Comparison of ENCODE assay signal across 24 mouse cellular contexts in genomic region chr1:132817366-132817765, GRCm38 (mm10).
DNase-seq lines count a peak whose midpoint lies in the region; ATAC-seq and TF ChIP-seq lines count a peak whose summit lies in the region.
"Had no signal": no experiment of that assay in that cellular context is flagged by ENCODE, and none has a peak within 500 bp of the region (broad histone marks: within the 10 kb centered on the region; RNA-seq: fewer than 3 reads in every experiment).

No protein-coding gene starts in this region.

- no peak overlapping the region for H3K9ac ChIP-seq in forebrain, postnatal 0 days
- H3K9ac ChIP-seq in forebrain, embryonic 12.5 days = no peak overlapping the region
- H3K9ac ChIP-seq in midbrain, embryonic 16.5 days (ENCODE audit: low read depth, low read length) = no peak overlapping the region
- no peak overlapping the region for H3K9ac ChIP-seq in midbrain, postnatal 0 days (replicated peaks; ENCODE audit: low read length, poor library complexity, severe bottlenecking)
- H3K9ac ChIP-seq: embryonic facial prominence, embryonic 13.5 days; heart, embryonic 13.5 days; hindbrain, embryonic 12.5 days had no signal

- ATAC-seq in forebrain, postnatal 0 days = peak; percentile 26; the same call in 1 of the 2 replicates
- ATAC-seq in forebrain, embryonic 12.5 days (ENCODE audit: low FRiP score) = no peak
- ATAC-seq in midbrain, embryonic 16.5 days = no peak
- no peak for ATAC-seq in midbrain, postnatal 0 days (ENCODE audit: low FRiP score)
- ATAC-seq: CD4-positive, CD25-positive, alpha-beta regulatory T cell, adult 4 months; hindbrain, embryonic 16.5 days; inflammation-experienced regulatory T-cells, adult 6 months; intestine, postnatal 0 days had no signal

- peak overlapping the region; percentile 71 for H3K27ac ChIP-seq in forebrain, postnatal 0 days (ENCODE audit: low read depth, low read length)
- H3K27ac ChIP-seq in forebrain, embryonic 12.5 days = no peak overlapping the region
- peak overlapping the region; percentile 60; the same call in 1 of the 2 replicates for H3K27ac ChIP-seq in left cerebral cortex, adult 2 months
- H3K27ac ChIP-seq in midbrain, embryonic 16.5 days (ENCODE audit: low read length) = no peak overlapping the region
- H3K27ac ChIP-seq in midbrain, postnatal 0 days (ENCODE audit: low read depth, low read length) = no peak overlapping the region
- H3K27ac ChIP-seq: embryonic facial prominence, embryonic 13.5 days; gastrocnemius, adult 2 months; heart, embryonic 13.5 days; hindbrain, embryonic 12.5 days had no signal

- no peak for TF ChIP-seq CTCF in forebrain, postnatal 0 days (IDR thresholded peaks at IDR 0.05; ENCODE audit: low read depth)
- TF ChIP-seq CTCF in left cerebral cortex, adult 2 months (IDR thresholded peaks at IDR 0.05) = no peak
- TF ChIP-seq CTCF in midbrain, postnatal 0 days (IDR thresholded peaks at IDR 0.05) = no peak

- intact Hi-C loops in left cerebral cortex, adult 2 months (cut with DNase I) = no loop called here

- peak; percentile 14 for DNase-seq in adrenal gland, adult 2 months
- no peak for DNase-seq in adrenal gland, postnatal 10 days
- DNase-seq in forebrain, postnatal 0 days = peak; percentile 44
- DNase-seq in left cerebral cortex, adult 2 months (ENCODE audit: extremely low spot score in 1 of 2, low spot score in 2 of 2) = no peak
- DNase-seq in left cerebral cortex, adult 8-10 months (ENCODE audit: low spot score in 2 of 2) = no peak
- DNase-seq in midbrain, postnatal 0 days (ENCODE audit: low spot score) = no peak
- DNase-seq: adrenal gland, postnatal 25 days; B cell, adult 2 months; cerebellum, adult 11 months; cerebellum, adult 9-10 months; cerebellum, postnatal 25 days; gastrocnemius, adult 2 months; gastrocnemius, postnatal 25 days; heart, postnatal 36 days had no signal

- peaks cover 21% of the 10 kb centered on the region; the same call in 1 of the 2 replicates for H3K4me1 ChIP-seq in forebrain, postnatal 0 days (ENCODE audit: insufficient read depth)
- H3K4me1 ChIP-seq in forebrain, embryonic 12.5 days = peaks cover 8% of the 10 kb centered on the region; the same call in 1 of the 2 replicates
- no peaks in the 10 kb centered on the region; the same call in 1 of the 2 replicates for H3K4me1 ChIP-seq in midbrain, embryonic 16.5 days (ENCODE audit: control insufficient read depth, insufficient read depth, low read length)
- no peaks in the 10 kb centered on the region; the same call in 1 of the 2 replicates for H3K4me1 ChIP-seq in midbrain, postnatal 0 days (ENCODE audit: insufficient read depth, low read length)
- H3K4me1 ChIP-seq: heart, embryonic 13.5 days had no signal

- H3K4me3 ChIP-seq in forebrain, postnatal 0 days (ENCODE audit: low read depth, low read length) = no peak overlapping the region
- no peak overlapping the region for H3K4me3 ChIP-seq in forebrain, embryonic 12.5 days (replicated peaks)
- no peak overlapping the region for H3K4me3 ChIP-seq in left cerebral cortex, adult 2 months
- no peak overlapping the region for H3K4me3 ChIP-seq in midbrain, embryonic 16.5 days (ENCODE audit: low read depth, low read length)
- no peak overlapping the region for H3K4me3 ChIP-seq in midbrain, postnatal 0 days (ENCODE audit: low read depth, low read length)
- H3K4me3 ChIP-seq: embryonic facial prominence, embryonic 13.5 days; gastrocnemius, adult 2 months; heart, embryonic 13.5 days; hindbrain, embryonic 12.5 days had no signal

- no peaks in the 10 kb centered on the region for H3K27me3 ChIP-seq in forebrain, postnatal 0 days (ENCODE audit: insufficient read depth, low read length)
- H3K27me3 ChIP-seq in forebrain, embryonic 12.5 days = peaks cover 23% of the 10 kb centered on the region; the same call in 1 of the 2 replicates
- no peaks in the 10 kb centered on the region; the same call in 1 of the 2 replicates for H3K27me3 ChIP-seq in midbrain, embryonic 16.5 days (ENCODE audit: control insufficient read depth, insufficient read depth, low read depth, low read length)
- no peaks in the 10 kb centered on the region for H3K27me3 ChIP-seq in midbrain, postnatal 0 days (ENCODE audit: insufficient read depth, low read length)
- H3K27me3 ChIP-seq: hindbrain, embryonic 12.5 days had no signal

- 37% methylated on average over 2 of the region's 2 CpGs for WGBS in forebrain, postnatal 0 days
- 89% methylated on average over 2 of the region's 2 CpGs for WGBS in forebrain, embryonic 12.5 days
- 89% methylated on average over 2 of the region's 2 CpGs for WGBS in midbrain, embryonic 16.5 days
- 83% methylated on average over 2 of the region's 2 CpGs for WGBS in midbrain, postnatal 0 days

- no peak overlapping the region for H3K4me2 ChIP-seq in forebrain, postnatal 0 days (ENCODE audit: low read depth)
- no peak overlapping the region for H3K4me2 ChIP-seq in forebrain, embryonic 12.5 days
- H3K4me2 ChIP-seq in midbrain, embryonic 16.5 days (ENCODE audit: low read length) = no peak overlapping the region
- H3K4me2 ChIP-seq in midbrain, postnatal 0 days (ENCODE audit: low read depth, low read length, poor library complexity, severe bottlenecking) = no peak overlapping the region
- H3K4me2 ChIP-seq: embryonic facial prominence, embryonic 13.5 days; heart, embryonic 13.5 days; hindbrain, embryonic 12.5 days had no signal

- no peaks in the 10 kb centered on the region for H3K36me3 ChIP-seq in forebrain, postnatal 0 days (ENCODE audit: insufficient read depth)
- no peaks in the 10 kb centered on the region for H3K36me3 ChIP-seq in forebrain, embryonic 12.5 days (replicated peaks)
- H3K36me3 ChIP-seq in midbrain, embryonic 16.5 days (ENCODE audit: control insufficient read depth, insufficient read depth, low read length) = no peaks in the 10 kb centered on the region
- H3K36me3 ChIP-seq in midbrain, postnatal 0 days (ENCODE audit: insufficient read depth, low read length) = no peaks in the 10 kb centered on the region
- H3K36me3 ChIP-seq: embryonic facial prominence, embryonic 13.5 days; G1E; heart, embryonic 13.5 days; hindbrain, embryonic 12.5 days had no signal

- no peaks in the 10 kb centered on the region for H3K9me3 ChIP-seq in forebrain, postnatal 0 days (ENCODE audit: low read length)
- H3K9me3 ChIP-seq in forebrain, embryonic 12.5 days = no peaks in the 10 kb centered on the region
- no peaks in the 10 kb centered on the region for H3K9me3 ChIP-seq in midbrain, embryonic 16.5 days (replicated peaks; ENCODE audit: control insufficient read depth, low read length, poor library complexity, severe bottlenecking)
- no peaks in the 10 kb centered on the region for H3K9me3 ChIP-seq in midbrain, postnatal 0 days (ENCODE audit: low read length)
- H3K9me3 ChIP-seq: embryonic facial prominence, embryonic 13.5 days; G1E; heart, embryonic 13.5 days; hindbrain, embryonic 12.5 days had no signal

Comparison
In these comparisons a context has a peak if more than half of its experiments do, and no peak if none do; other contexts are left out.
1. DNase-seq: peak in adrenal gland, adult 2 months (single experiment) and forebrain, postnatal 0 days (single experiment); none in adrenal gland, postnatal 10 days (single experiment), left cerebral cortex, adult 2 months (0 of 2), left cerebral cortex, adult 8-10 months (0 of 2) and midbrain, postnatal 0 days (single experiment).
2. H3K27ac ChIP-seq: peak in forebrain, postnatal 0 days (single experiment) and left cerebral cortex, adult 2 months (single experiment); none in forebrain, embryonic 12.5 days (single experiment), midbrain, embryonic 16.5 days (single experiment) and midbrain, postnatal 0 days (single experiment).